Mouse (Mus musculus): ENCODE measurements at regions not wholly inside any gene's neighbourhood (a gene's known extent, or its start where the extent isn't known, plus 50 kb on each side); places are given as distances from the start of the nearest gene placed in this dataset.

DNA sequence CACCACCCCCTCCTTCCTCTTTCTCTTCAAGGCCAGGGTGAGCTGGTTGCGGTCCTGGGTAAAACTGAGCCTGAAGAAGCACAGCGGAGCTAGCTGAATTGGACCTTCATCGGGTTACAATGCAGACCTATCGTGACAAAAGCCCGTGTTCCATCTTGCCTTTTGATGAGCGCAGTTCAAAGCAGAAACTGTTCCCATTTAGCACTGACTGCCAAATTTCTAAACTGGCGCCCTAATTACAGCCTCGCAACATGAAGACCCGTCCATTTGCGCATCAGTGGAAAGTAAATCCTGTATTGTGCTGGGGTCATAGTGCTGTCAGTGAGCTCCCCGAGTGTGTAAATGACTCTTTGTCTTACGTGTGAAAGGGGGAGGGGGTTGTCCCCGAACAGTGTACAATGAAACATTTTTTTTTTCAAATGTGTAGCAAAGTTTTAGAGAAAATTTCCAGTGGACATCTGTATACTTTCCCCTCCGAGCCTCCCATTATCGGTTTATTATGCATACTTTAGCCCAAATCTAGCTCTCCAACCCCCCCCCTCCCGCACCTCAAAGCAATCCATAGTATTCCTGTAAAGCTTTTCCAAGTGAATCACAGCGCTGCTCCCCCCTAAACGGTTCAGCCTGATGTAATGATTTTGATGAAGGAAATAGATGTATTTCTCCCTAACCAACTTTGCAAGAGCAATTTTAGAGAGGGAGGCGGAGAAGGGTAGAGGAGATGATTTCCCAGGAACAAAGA is 877.4 kb downstream of the Epha4 start:
- no peak overlapping the region for H3K27ac ChIP-seq (ENCODE audit: low read depth, low read length)
- H3K4me3 ChIP-seq (ENCODE audit: low read depth, low read length) = peak overlapping the region; percentile 2; the same call in 1 of the 2 replicates
- H3K9ac ChIP-seq (replicated peaks; ENCODE audit: low read depth, low read length) = no peak overlapping the region; the same call in 1 of the 2 replicates

DNA sequence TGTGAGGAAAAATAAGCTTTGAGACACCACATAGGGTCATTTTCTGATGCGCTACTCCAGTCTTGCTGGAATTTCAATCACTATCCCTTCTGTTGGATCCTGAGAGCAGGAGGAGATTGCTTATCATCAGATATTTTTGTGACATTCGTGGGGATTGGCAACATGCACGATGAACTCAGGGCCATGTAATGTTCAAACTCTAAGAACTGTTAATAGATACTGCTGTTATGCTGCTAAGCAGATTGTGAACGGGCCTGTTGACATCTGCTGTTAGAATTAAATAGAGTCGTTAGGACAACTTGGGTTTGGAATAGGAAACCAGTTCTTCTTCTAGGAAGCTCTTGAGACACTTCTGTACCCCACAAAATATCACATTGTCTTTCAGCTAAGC is 876.9 kb downstream of the Epha4 start:
- no peak for ATAC-seq (ENCODE audit: low read depth)
- Histone ChIP-seq H3K27ac (ENCODE audit: low read depth, low read length) (no peak overlapping the region), H3K4me1 (ENCODE audit: control insufficient read depth, insufficient read depth, low read length) (peaks cover 4% of the 10 kb centered on the region; the same call in 1 of the 2 replicates), H3K4me3 (ENCODE audit: low read depth, low read length) (no peak overlapping the region), H3K36me3 (ENCODE audit: control insufficient read depth, insufficient read depth, low read length) (no peaks in the 10 kb centered on the region), H3K9me3 (ENCODE audit: control insufficient read depth, low read length) (no peaks in the 10 kb centered on the region), H3K27me3 (ENCODE audit: control insufficient read depth, insufficient read depth, low read length) (no peaks in the 10 kb centered on the region), H3K9ac (replicated peaks; ENCODE audit: low read depth, low read length) (no peak overlapping the region), H3K4me2 (ENCODE audit: low read depth, low read length) (no peak overlapping the region)
- WGBS = 75% methylated on average over 5 of the region's 5 CpGs

More for the DNA sequence above, 877.4 kb downstream of the Epha4 start:
- WGBS = 24% methylated on average over 19 of the region's 19 CpGs
- no peak for ATAC-seq (ENCODE audit: low read depth)
- Histone ChIP-seq H3K36me3 (ENCODE audit: control insufficient read depth, insufficient read depth, low read length) (no peaks in the 10 kb centered on the region), H3K9me3 (ENCODE audit: control insufficient read depth, low read length) (no peaks in the 10 kb centered on the region), H3K4me1 (ENCODE audit: control insufficient read depth, insufficient read depth, low read length) (peaks cover 4% of the 10 kb centered on the region; the same call in 1 of the 2 replicates), H3K27me3 (ENCODE audit: control insufficient read depth, insufficient read depth, low read length) (no peaks in the 10 kb centered on the region), H3K4me2 (ENCODE audit: low read depth, low read length) (peak overlapping the region; percentile 39)

DNA sequence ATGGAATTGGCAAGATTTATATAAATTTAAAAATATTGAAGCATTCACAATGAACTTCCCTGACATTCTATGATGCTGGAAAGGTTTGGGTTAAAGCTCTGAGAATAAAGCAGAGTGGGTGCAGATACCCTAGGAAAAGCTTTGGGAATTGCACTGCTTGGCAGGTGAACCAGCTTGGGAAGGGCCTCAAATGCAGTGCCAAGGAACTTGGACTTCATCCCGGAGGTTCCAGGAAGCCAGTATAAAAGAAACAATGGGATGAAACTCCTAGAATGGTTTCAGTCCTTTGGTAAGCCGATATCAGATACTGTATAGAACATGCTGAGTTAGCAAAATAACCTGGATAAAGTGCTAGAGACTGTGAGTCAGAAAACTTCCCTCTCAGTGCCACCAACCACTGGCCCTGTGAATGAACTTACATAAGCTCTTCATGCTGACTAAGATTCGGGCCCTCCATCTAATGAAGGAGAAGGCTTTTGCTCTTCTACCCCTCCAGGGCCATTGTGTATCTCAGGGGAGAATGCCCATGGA is 873.6 kb downstream of the Epha4 start:
- Histone ChIP-seq H3K4me3 (ENCODE audit: low read depth, low read length) (no peak overlapping the region), H3K27ac (ENCODE audit: low read depth, low read length) (no peak overlapping the region)
- ATAC-seq (ENCODE audit: low read depth) = no peak

DNA sequence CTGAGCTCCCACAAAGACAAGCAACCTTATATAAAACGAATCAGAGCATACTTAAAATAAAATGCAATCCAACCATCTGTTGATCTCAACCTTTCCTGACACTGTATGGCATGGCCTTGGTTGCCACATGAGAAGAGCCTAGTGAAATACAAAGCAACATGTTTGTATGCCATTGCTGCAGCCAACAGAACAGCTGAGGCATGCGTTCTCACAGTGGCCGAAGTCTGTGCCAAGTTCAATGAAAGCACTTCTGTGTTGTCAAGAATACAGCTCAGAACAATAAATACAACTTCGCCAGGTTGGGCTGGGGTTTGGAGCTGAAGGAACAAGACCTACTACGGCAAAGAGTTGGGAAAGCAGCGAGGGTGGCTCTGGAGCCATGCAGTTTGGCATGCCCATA is 872.2 kb downstream of the Epha4 start:
- ATAC-seq (ENCODE audit: low read depth) = no peak
- Histone ChIP-seq H3K9me3 (ENCODE audit: control insufficient read depth, low read length) (no peaks in the 10 kb centered on the region), H3K9ac (replicated peaks; ENCODE audit: low read depth, low read length) (no peak overlapping the region), H3K27ac (ENCODE audit: low read depth, low read length) (no peak overlapping the region), H3K27me3 (ENCODE audit: control insufficient read depth, insufficient read depth, low read length) (no peaks in the 10 kb centered on the region), H3K4me1 (ENCODE audit: control insufficient read depth, insufficient read depth, low read length) (no peaks in the 10 kb centered on the region; the same call in 1 of the 2 replicates), H3K4me3 (ENCODE audit: low read depth, low read length) (no peak overlapping the region), H3K36me3 (ENCODE audit: control insufficient read depth, insufficient read depth, low read length) (no peaks in the 10 kb centered on the region), H3K4me2 (ENCODE audit: low read depth, low read length) (no peak overlapping the region)
- WGBS = 84% methylated on average over 6 of the region's 6 CpGs

More for the DNA sequence above, 873.6 kb downstream of the Epha4 start:
- Histone ChIP-seq H3K9me3 (ENCODE audit: control insufficient read depth, low read length) (no peaks in the 10 kb centered on the region), H3K4me2 (ENCODE audit: low read depth, low read length) (no peak overlapping the region), H3K4me1 (ENCODE audit: control insufficient read depth, insufficient read depth, low read length) (peaks cover 4% of the 10 kb centered on the region; the same call in 1 of the 2 replicates), H3K9ac (replicated peaks; ENCODE audit: low read depth, low read length) (no peak overlapping the region), H3K27me3 (ENCODE audit: control insufficient read depth, insufficient read depth, low read length) (no peaks in the 10 kb centered on the region), H3K36me3 (ENCODE audit: control insufficient read depth, insufficient read depth, low read length) (no peaks in the 10 kb centered on the region)
- 77% methylated on average over 3 of the region's 3 CpGs for WGBS

DNA sequence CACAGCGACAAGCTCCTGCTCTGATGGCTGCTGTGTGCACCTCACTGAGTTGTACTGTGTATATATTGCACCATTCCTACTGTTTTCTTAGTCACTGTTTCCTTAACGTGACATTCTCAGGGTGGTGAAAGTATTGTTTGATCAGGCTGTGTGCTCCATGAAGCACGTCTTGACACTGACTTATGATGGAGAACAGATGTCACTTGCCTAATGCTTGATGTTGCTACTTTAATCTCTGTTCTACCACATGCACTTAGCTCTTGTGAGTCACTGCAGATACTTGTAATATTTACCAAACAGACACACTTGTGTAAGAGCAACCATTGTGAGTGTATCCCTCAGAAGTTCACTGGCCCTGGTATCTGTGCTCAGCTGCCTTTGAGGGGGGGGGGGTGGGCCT is 870.0 kb downstream of the Epha4 start:
- 71% methylated on average over 3 of the region's 3 CpGs for WGBS
- H3K4me3 ChIP-seq (ENCODE audit: low read depth, low read length) = no peak overlapping the region
- no peak overlapping the region for H3K27ac ChIP-seq (ENCODE audit: low read depth, low read length)
- no peaks in the 10 kb centered on the region for H3K4me1 ChIP-seq (ENCODE audit: control insufficient read depth, insufficient read depth, low read length)
- no peaks in the 10 kb centered on the region for H3K36me3 ChIP-seq (ENCODE audit: control insufficient read depth, insufficient read depth, low read length)
- no peak for ATAC-seq (ENCODE audit: low read depth)
- no peak overlapping the region for H3K4me2 ChIP-seq (ENCODE audit: low read depth, low read length)
- H3K9ac ChIP-seq (replicated peaks; ENCODE audit: low read depth, low read length) = no peak overlapping the region
- H3K27me3 ChIP-seq (ENCODE audit: control insufficient read depth, insufficient read depth, low read length) = no peaks in the 10 kb centered on the region
- H3K9me3 ChIP-seq (ENCODE audit: control insufficient read depth, low read length) = no peaks in the 10 kb centered on the region

DNA sequence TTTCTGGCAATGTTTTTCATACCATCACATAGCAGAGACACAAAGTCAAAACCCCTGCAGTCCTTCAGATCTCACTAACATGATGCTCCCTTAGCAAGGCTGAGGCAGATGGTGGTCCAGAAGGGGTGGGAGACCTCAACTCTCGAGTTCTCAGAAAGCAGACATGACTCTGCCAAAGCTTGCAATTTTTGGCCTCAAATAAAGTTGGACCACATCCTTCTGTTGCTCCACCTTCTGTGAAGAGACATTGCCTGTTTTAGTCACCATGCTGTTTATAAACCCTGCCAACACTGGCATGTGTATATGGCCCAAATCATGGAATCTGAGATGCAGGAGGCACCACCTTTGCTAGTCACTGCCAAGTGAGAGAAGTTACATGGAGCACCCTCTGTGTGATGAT is 860.1 kb downstream of the Epha4 start:
- 77% methylated on average over 1 of the region's 1 CpGs for WGBS
- ATAC-seq (ENCODE audit: low read depth) = no peak
- Histone ChIP-seq H3K36me3 (ENCODE audit: control insufficient read depth, insufficient read depth, low read length) (no peaks in the 10 kb centered on the region), H3K9me3 (ENCODE audit: control insufficient read depth, low read length) (no peaks in the 10 kb centered on the region), H3K4me3 (ENCODE audit: low read depth, low read length) (no peak overlapping the region), H3K27ac (ENCODE audit: low read depth, low read length) (no peak overlapping the region), H3K27me3 (ENCODE audit: control insufficient read depth, insufficient read depth, low read length) (no peaks in the 10 kb centered on the region), H3K4me1 (ENCODE audit: control insufficient read depth, insufficient read depth, low read length) (no peaks in the 10 kb centered on the region), H3K4me2 (ENCODE audit: low read depth, low read length) (no peak overlapping the region), H3K9ac (replicated peaks; ENCODE audit: low read depth, low read length) (no peak overlapping the region)

DNA sequence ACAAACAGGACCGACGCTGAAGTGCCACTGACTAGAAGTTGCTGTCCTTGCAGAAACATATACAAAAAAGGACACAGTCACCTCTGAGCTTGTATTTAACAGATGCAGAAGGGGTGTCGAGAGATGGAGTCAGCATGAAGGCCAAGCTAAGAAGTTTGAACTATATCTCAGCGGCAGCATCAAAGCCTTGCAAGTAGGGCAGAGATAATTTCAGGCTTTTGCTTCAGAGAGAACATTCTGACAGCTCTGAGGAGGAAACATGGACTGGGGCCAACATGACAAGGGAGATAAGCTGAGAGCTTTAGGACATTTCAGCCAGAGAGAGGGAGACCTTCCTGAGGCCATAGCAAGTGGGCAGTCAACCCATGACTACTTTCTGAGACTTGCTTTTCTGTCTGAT is 856.7 kb downstream of the Epha4 start:
- no peak overlapping the region for H3K4me2 ChIP-seq (ENCODE audit: low read depth, low read length)
- ATAC-seq (ENCODE audit: low read depth) = no peak
- no peak overlapping the region for H3K27ac ChIP-seq (ENCODE audit: low read depth, low read length)
- no peaks in the 10 kb centered on the region for H3K9me3 ChIP-seq (ENCODE audit: control insufficient read depth, low read length)
- no peaks in the 10 kb centered on the region for H3K27me3 ChIP-seq (ENCODE audit: control insufficient read depth, insufficient read depth, low read length)
- no peak overlapping the region for H3K4me3 ChIP-seq (ENCODE audit: low read depth, low read length)
- H3K9ac ChIP-seq (replicated peaks; ENCODE audit: low read depth, low read length) = no peak overlapping the region
- no peaks in the 10 kb centered on the region for H3K4me1 ChIP-seq (ENCODE audit: control insufficient read depth, insufficient read depth, low read length)
- 81% methylated on average over 4 of the region's 4 CpGs for WGBS
- H3K36me3 ChIP-seq (ENCODE audit: control insufficient read depth, insufficient read depth, low read length) = no peaks in the 10 kb centered on the region

DNA sequence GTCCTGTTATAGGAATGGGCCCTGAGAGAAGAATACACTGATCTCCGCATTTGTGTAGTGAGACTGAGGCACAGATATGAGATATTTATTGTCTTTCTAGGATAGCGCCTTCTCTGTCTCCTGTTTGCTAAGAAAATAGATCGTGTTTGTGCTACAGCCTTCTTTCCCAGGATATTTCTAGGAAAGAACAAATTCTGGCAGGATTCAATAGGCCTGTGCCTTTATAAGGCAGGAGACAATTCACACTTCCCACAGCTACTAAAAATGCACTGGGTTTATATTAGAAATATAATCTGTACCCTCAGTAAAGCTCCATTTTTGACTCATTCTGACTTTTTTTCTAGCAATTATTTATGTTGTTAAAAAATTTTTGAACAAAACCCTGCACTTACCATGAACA is 854.7 kb downstream of the Epha4 start:
- Histone ChIP-seq H3K36me3 (ENCODE audit: control insufficient read depth, insufficient read depth, low read length) (no peaks in the 10 kb centered on the region), H3K4me2 (ENCODE audit: low read depth, low read length) (no peak overlapping the region), H3K27me3 (ENCODE audit: control insufficient read depth, insufficient read depth, low read length) (no peaks in the 10 kb centered on the region), H3K4me3 (ENCODE audit: low read depth, low read length) (no peak overlapping the region), H3K4me1 (ENCODE audit: control insufficient read depth, insufficient read depth, low read length) (no peaks in the 10 kb centered on the region), H3K9ac (replicated peaks; ENCODE audit: low read depth, low read length) (no peak overlapping the region), H3K27ac (ENCODE audit: low read depth, low read length) (no peak overlapping the region), H3K9me3 (ENCODE audit: control insufficient read depth, low read length) (no peaks in the 10 kb centered on the region)
- 90% methylated on average over 3 of the region's 3 CpGs for WGBS
- ATAC-seq (ENCODE audit: low read depth) = no peak

DNA sequence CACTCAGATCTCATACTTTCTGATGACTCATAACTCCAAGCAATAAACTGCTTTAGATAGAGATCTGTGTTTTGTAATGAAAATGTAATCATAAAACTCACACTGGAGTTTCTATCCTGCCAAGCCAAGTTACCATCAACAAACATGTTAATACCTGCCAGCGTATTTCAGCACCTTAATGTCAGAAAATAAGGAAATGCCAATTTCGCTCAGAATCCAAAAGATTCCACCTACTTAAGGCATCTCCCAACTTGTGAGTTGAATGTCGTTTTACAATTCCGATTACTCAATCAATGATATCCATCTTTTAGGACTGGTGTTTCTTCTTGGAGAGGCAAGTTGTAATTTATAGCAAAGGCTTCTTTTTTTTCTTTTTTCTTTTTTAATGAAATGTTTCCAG is 850.5 kb downstream of the Epha4 start:
- Histone ChIP-seq H3K4me2 (ENCODE audit: low read depth, low read length) (no peak overlapping the region), H3K9ac (replicated peaks; ENCODE audit: low read depth, low read length) (no peak overlapping the region), H3K27me3 (ENCODE audit: control insufficient read depth, insufficient read depth, low read length) (no peaks in the 10 kb centered on the region), H3K4me1 (ENCODE audit: control insufficient read depth, insufficient read depth, low read length) (no peaks in the 10 kb centered on the region), H3K9me3 (ENCODE audit: control insufficient read depth, low read length) (no peaks in the 10 kb centered on the region), H3K27ac (ENCODE audit: low read depth, low read length) (no peak overlapping the region), H3K4me3 (ENCODE audit: low read depth, low read length) (no peak overlapping the region), H3K36me3 (ENCODE audit: control insufficient read depth, insufficient read depth, low read length) (no peaks in the 10 kb centered on the region)
- WGBS = 89% methylated on average over 4 of the region's 4 CpGs
- no peak for ATAC-seq (ENCODE audit: low read depth)
